Mouse (Mus musculus) central nervous system, embryonic 11.5 days (tissue): ENCODE results near the gene Itgae. TPM values are rescaled to one million over a fixed set of nuclear protein-coding genes. Genes with fewer than 3 reads are reported as not detected.

Source experiments
- polyA plus RNA-seq: library from polyadenylated mRNA; depleted of rRNA; stranded (reverse); fragments of >200 nt; gene quantifications from 2 replicates; pipeline ENCODE4 v1.2.3, GENCODE M21; 2012; rRNA removed

The Itgae gene
- 0.08 and 0.09 TPM in 2 replicates for polyA plus RNA-seq

DNA sequence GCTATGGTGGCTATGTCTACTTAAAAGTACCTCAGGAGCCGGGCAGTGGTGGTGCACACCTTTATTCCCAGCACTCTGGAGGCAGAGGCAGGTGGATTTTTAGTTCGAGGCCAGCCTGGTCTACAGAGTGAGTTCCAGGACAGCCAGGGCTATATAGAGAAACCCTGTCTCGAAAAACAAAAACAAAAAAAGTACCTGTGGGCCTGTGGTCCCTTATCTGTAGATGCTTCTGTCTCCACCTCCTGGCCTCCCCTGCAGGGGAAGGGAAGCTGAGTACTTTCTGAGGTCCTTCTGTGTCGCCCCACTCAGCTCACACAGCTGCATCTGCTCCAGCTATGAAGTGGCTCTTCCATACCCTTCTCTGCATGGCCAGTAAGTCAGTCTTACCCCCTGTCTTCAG, at the start of gene Itgae:
Gene Itgae (plus strand): TSS at position 301 of the 400 bp plus-strand sequence.

DNA sequence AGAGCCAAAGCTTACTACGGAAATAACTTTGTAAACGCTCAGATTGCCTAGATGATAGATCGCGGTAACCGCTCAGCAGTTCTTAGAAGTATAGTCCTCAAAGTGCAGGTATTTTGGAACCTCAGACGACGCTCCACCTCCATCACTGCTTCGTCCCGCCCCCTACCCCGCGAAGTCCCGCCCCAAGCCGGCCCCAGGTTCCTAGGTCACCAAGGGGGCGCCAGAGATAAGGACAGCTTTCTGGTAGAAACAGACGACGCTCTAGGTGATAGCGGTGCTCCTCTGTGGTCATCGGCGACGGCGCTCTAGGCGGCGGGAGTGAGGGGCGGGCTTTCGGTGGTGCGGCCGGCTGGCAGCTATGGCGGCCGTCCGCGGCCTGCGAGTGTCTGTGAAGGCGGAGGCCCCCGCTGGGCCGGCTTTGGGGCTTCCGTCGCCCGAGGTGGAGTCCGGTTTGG, 42.8 kb upstream of the Itgae start, which contains the start of gene Ncbp3:
Gene Ncbp3 (plus strand): TSS at position 242 of the 455 bp plus-strand sequence.

DNA sequence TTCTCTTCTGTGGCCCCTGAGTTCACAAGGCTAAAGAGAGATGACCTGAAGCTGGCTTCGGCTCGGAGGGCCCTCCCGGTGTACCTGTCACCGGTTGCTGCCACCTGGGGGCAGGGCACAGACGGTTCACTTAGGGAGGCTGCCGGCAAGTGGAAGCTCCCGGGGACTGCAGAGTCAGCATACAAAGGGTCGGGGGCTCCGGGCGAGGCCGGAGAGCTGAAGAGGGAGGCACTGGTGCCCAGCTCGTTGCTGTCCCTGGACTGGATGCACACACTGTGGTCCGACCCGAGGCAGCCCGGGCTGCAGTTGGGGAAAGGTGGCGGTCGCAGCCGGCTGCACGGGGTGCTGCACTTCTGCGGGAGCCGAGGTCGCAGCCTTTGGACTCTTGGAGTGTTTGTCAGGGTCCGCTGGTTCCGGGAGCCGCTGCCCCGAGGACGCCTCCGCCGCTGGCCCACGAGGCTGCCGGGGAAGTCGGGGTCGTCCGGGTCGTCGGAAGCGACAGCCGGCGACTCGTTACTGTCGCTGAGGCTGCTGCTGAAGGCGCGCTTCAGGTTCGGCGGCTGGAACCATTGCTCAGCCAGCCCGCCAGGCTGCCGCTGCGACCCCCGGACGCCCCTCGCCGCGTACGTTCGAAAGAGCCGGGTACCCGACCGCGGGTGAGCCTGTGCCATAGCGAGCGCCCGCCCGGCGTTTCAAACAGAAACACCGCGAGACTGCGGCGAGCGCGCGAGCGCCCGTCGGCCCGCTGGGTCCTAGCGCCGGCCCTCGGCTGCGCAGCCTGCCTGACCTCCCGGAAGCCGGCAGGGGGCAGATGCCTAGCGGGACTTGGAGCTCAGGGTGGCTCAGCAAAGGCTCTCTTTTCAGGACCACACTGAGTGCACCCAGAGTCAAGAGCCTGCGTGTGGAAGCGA, 47.5 kb downstream of the Itgae start, which contains the start of gene Haspin:
Gene Haspin (minus strand): TSS at position 704 of the 911 bp plus-strand sequence.

DNA sequence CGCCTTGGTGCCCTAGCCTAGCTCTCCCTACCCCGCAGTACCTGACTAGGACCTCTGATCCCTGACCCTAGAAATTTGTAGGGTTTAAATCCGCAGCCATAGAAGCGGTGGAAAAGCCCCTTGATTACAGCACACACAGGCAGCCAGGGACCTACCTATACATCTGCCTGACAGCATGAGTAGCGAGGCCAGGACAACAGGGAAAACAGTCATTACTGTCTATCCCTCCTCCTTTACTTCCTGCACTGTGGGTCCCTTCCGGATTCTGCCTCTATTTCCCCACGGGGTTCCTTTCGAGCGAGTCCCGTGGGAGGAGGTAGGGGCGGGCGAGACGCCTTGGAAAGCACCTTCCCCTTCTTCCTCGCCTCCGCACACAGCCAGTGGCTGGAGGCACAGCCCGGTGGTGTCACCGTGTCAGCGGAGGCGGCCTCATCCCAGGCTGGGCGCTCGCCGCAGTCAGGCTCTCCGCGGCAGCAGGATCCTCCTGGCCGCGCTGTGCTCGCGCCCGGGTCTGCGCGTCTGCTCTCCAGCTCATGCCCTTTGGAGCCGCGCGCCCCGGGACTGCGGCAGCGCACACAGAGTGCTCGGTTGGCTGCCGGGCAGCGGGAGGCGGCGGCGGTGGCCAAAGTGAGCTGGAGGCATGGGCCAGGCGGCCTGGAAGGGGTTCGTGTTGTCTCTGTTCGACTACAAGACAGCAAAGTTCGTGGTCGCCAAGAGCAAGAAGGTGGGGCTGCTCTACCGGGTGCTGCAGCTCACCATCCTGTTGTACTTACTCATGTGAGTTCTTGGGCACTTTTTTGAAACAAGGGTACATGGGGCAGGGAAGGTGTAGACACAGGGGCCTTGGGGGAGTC, 69.8 kb downstream of the Itgae start, which contains the start of gene P2rx5:
Gene P2rx5 (plus strand): TSS at position 465 of the 854 bp plus-strand sequence.

DNA sequence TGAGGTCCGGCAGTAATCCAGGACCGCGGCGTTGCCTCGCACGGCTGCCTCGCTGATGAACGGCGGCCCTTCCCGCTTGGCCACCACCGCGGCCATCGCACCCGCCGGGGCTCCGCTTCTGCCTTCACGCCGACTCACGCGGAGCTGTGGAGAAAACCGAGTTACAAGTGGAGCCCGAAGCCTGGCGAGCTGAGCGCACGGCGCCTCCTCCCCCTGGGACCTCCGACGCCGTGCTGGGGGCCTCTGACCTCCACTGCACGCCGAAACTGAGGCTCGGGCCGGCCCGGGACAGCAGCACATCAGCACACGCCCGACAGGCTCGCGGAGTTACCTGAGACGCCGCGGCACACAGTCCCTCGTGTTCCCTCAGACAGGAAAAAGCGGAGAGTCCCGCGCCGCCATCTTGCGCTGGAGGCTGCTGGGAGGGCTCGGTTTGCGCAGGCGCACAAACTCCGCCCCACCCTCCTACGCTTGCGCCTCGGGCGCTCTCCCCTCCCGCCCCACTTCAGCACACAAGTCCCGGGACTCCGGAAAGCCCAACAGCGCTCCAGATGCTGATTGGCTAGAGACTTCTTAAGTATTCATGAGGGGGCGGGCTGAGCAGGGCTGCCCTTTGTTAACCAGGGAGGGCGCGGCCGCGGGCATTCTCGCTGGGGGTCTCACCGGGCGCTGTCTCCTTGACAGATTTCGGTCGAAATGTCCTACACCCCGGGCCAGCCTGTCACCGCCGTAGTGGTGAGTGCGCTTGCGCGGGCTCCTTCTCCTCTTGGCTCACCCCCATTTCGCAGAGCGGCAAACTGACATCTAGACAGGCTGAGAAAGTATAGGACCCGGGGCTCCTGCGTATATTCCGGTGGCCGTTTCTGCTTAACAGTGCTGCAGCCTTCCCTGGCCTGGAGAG, 86.5 kb downstream of the Itgae start, which contains the start of the genes Emc6 and Tax1bp3:
Gene Emc6 (minus strand): TSS at position 430 of the 901 bp plus-strand sequence.
Gene Tax1bp3 (plus strand): TSS at position 476 of the 901 bp plus-strand sequence.

Other genes with a start within 250 kb of the Itgae start
- 2.1 and 2.4 TPM in 2 replicates for gene Atp2a3, start 129.4 kb upstream of the Itgae start, polyA plus RNA-seq
- 1.2 and 1.7 TPM in 2 replicates for gene P2rx1, start 91.5 kb upstream of the Itgae start, polyA plus RNA-seq
- 5.3 and 7.2 TPM in 2 replicates for gene Camkk1, start 71.6 kb upstream of the Itgae start, polyA plus RNA-seq
- 9.6 and 11.2 TPM in 2 replicates for gene Ncbp3, start 42.8 kb upstream of the Itgae start, polyA plus RNA-seq
- 7.2 and 8.3 TPM in 2 replicates for gene Haspin, start 47.7 kb downstream of the Itgae start, polyA plus RNA-seq
- 0.28 and 0.30 TPM in 2 replicates for gene P2rx5, start 69.8 kb downstream of the Itgae start, polyA plus RNA-seq
- gene Emc6, start 86.5 kb downstream of the Itgae start, polyA plus RNA-seq, result 54.9 and 65.4 TPM in 2 replicates
- gene Tax1bp3, start 86.5 kb downstream of the Itgae start, polyA plus RNA-seq, result 36.6 and 91.2 TPM in 2 replicates
- 12.3 and 21.2 TPM in 2 replicates for gene Ctns, start 108.5 kb downstream of the Itgae start, polyA plus RNA-seq
- gene Shpk, start 108.9 kb downstream of the Itgae start, polyA plus RNA-seq, result 0.91 and 1.5 TPM in 2 replicates
- gene Trpv1, start 143.7 kb downstream of the Itgae start, polyA plus RNA-seq, result 0.04 and 0.05 TPM in 2 replicates
- gene Trpv3, start 176.8 kb downstream of the Itgae start, polyA plus RNA-seq, result 0.01 and 0.06 TPM in 2 replicates
- 0.25 and 0.46 TPM in 2 replicates for gene Aspa, start 239.0 kb downstream of the Itgae start, polyA plus RNA-seq
- not detected in 2 replicates for gene Gm49340, start 239.2 kb downstream of the Itgae start, polyA plus RNA-seq
- gene Spata22, start 239.2 kb downstream of the Itgae start, polyA plus RNA-seq, result 0.13 TPM in 1 of 2 replicates, not detected in the other